Mouse (Mus musculus): ENCODE measurements around the gene Lmntd2.

- TF ChIP-seq CEBPB (IDR thresholded peaks at IDR 0.05; ENCODE audit: low read depth): no peak
- no peak for TF ChIP-seq CTCF (IDR thresholded peaks at IDR 0.05; ENCODE audit: control insufficient read depth, insufficient read depth, insufficient read length)
- no peak for TF ChIP-seq MAX (IDR thresholded peaks at IDR 0.05)
- no peak for TF ChIP-seq MYOG (IDR thresholded peaks at IDR 0.05; ENCODE audit: control insufficient read depth, extremely low read depth, insufficient read length)
These were observed 15.8 kb downstream of the Lmntd2 start for GRCm38 (mm10) chr7:141198121-141198520.

All from C2C12 (cell line).